Mouse (Mus musculus) heart, embryonic 16.5 days (tissue): ENCODE measurements around the gene Tmem170. TPM values are rescaled to one million over a fixed set of nuclear protein-coding genes. Genes with fewer than 3 reads are reported as not detected.

ENCODE experiments used
- ATAC-seq: fragments of 200-750 bp; cut with Nextera tagmentation; replicated peaks from 2 replicates; pipeline ENCODE4 v1.8.0; 2017; ENCODE audit warnings: moderate number of reproducible peaks; ENCODE audit not compliant: insufficient read depth, low FRiP score; ENCODE audit errors: extremely low read depth
- H3K27ac ChIP-seq: fragments of 300-500 bp; sonication (generic); 2 replicates; pipeline ENCODE4 v1.5.1; 2014; ENCODE audit warnings: mild to moderate bottlenecking, low read length, control low read depth, moderate library complexity
- H3K27me3 ChIP-seq: fragments of 300-500 bp; sonication (generic); 2 replicates; pipeline ENCODE4 v1.6.1; 2014; ENCODE audit warnings: low read length, mixed read lengths; ENCODE audit not compliant: control insufficient read depth, insufficient read depth
- H3K36me3 ChIP-seq: fragments of 300-500 bp; sonication (generic); 2 replicates; pipeline ENCODE4 v1.6.1; 2014; ENCODE audit not compliant: control insufficient read depth, insufficient read depth
- H3K4me1 ChIP-seq: fragments of 300-500 bp; sonication (generic); 2 replicates; pipeline ENCODE4 v1.6.1; 2014; ENCODE audit warnings: low read length, mixed read lengths; ENCODE audit not compliant: control insufficient read depth, insufficient read depth
- H3K4me2 ChIP-seq: fragments of 300-500 bp; sonication (generic); 2 replicates; pipeline ENCODE4 v1.6.1; 2014; ENCODE audit warnings: low read depth, mild to moderate bottlenecking, control low read depth, low read length
- H3K4me3 ChIP-seq: fragments of 300-500 bp; sonication (generic); 2 replicates; pipeline ENCODE4 v1.5.1; 2014; ENCODE audit warnings: mild to moderate bottlenecking, control low read depth, low read length
- H3K9ac ChIP-seq: fragments of 300-500 bp; sonication (generic); 2 replicates; pipeline ENCODE4 v1.6.1; 2014; ENCODE audit warnings: low read length, control low read depth
- H3K9me3 ChIP-seq: fragments of 300-500 bp; sonication (generic); replicated peaks from 2 replicates; pipeline ENCODE4 v1.6.1; 2016; ENCODE audit warnings: low read length; ENCODE audit not compliant: control insufficient read depth
- WGBS: fragments of 180-500 bp; shearing (Covaris S2); extraction: QIAGEN DNeasy Blood & Tissue Kit; methylation state at CpG from one replicate; pipeline ENCODE4 v1.1.7; 2014; 5-methylcytosine and 5-hydroxymethylcytosine counted together
- polyA plus RNA-seq: library from polyadenylated mRNA; unstranded; fragments of >200 nt; fragmentation: Nextera tagmentation; extraction: Ambion mirVana; gene quantifications from 2 replicates; pipeline ENCODE4 v1.2.1, GENCODE M21; 2015

The Tmem170 gene
- polyA plus RNA-seq, 1 experiment from 2014 or later: 3.8 TPM

GRCm38 (mm10) chr8:111832983-111833382, 43.6 kb downstream of the Tmem170 start:
- no peak overlapping the region for H3K27ac ChIP-seq
- no peaks in the 10 kb centered on the region for H3K9me3 ChIP-seq
- H3K9ac ChIP-seq: no peak overlapping the region
- 82% methylated on average over 5 of the region's 5 CpGs for WGBS
- peaks cover 14% of the 10 kb centered on the region for H3K4me1 ChIP-seq
- H3K4me2 ChIP-seq: no peak overlapping the region
- H3K36me3 ChIP-seq: peaks cover 20% of the 10 kb centered on the region; the same call in 1 of the 2 replicates
- no peaks in the 10 kb centered on the region for H3K27me3 ChIP-seq
- no peak for ATAC-seq
- H3K4me3 ChIP-seq: no peak overlapping the region

- H3K4me2 ChIP-seq: no peak overlapping the region
- H3K27me3 ChIP-seq: no peaks in the 10 kb centered on the region
- no peaks in the 10 kb centered on the region for H3K9me3 ChIP-seq
- no peak overlapping the region for H3K9ac ChIP-seq
- H3K36me3 ChIP-seq: peaks cover 14% of the 10 kb centered on the region; the same call in 1 of the 2 replicates
- 68% methylated on average over 4 of the region's 4 CpGs for WGBS
- H3K27ac ChIP-seq: no peak overlapping the region; the same call in 1 of the 2 replicates
- no peak overlapping the region for H3K4me3 ChIP-seq
- peaks cover 14% of the 10 kb centered on the region for H3K4me1 ChIP-seq
- ATAC-seq: no peak
Observed at GRCm38 (mm10) chr8:111831996-111832395, 44.6 kb downstream of the Tmem170 start.

- Histone ChIP-seq H3K36me3 (peaks cover 20% of the 10 kb centered on the region; the same call in 1 of the 2 replicates), H3K9me3 (no peaks in the 10 kb centered on the region; the same call in 1 of the 2 replicates), H3K27me3 (no peaks in the 10 kb centered on the region), H3K27ac (peak overlapping the region; percentile 75), H3K4me3 (no peak overlapping the region), H3K4me2 (no peak overlapping the region), H3K4me1 (peaks cover 8% of the 10 kb centered on the region; the same call in 1 of the 2 replicates), H3K9ac (no peak overlapping the region)
- ATAC-seq: peak; percentile 67; the same call in 1 of the 2 replicates
- 58% methylated on average over 6 of the region's 6 CpGs for WGBS
Observed at GRCm38 (mm10) chr8:111828595-111828994, 48.0 kb downstream of the Tmem170 start.

GRCm38 (mm10) chr8:111825219-111825618, 51.3 kb downstream of the Tmem170 start:
- 53% methylated on average over 6 of the region's 6 CpGs for WGBS
- Histone ChIP-seq H3K27me3 (no peaks in the 10 kb centered on the region), H3K9ac (no peak overlapping the region), H3K9me3 (no peaks in the 10 kb centered on the region; the same call in 1 of the 2 replicates), H3K36me3 (peaks cover 13% of the 10 kb centered on the region; the same call in 1 of the 2 replicates), H3K4me2 (no peak overlapping the region), H3K4me1 (peaks cover 3% of the 10 kb centered on the region; the same call in 1 of the 2 replicates), H3K27ac (no peak overlapping the region), H3K4me3 (no peak overlapping the region)
- peak; percentile 54; the same call in 1 of the 2 replicates for ATAC-seq

GRCm38 (mm10) chr8:111824334-111824733, 52.2 kb downstream of the Tmem170 start:
- Histone ChIP-seq H3K36me3 (peaks cover 11% of the 10 kb centered on the region; the same call in 1 of the 2 replicates), H3K27me3 (no peaks in the 10 kb centered on the region), H3K4me3 (no peak overlapping the region), H3K4me1 (peaks cover 2% of the 10 kb centered on the region; the same call in 1 of the 2 replicates), H3K4me2 (no peak overlapping the region), H3K9me3 (no peaks in the 10 kb centered on the region; the same call in 1 of the 2 replicates), H3K27ac (no peak overlapping the region), H3K9ac (no peak overlapping the region)
- no peak for ATAC-seq
- WGBS: 94% methylated on average over 5 of the region's 5 CpGs

- Histone ChIP-seq H3K36me3 (peaks cover 11% of the 10 kb centered on the region; the same call in 1 of the 2 replicates), H3K27me3 (no peaks in the 10 kb centered on the region), H3K4me1 (peaks cover 8% of the 10 kb centered on the region), H3K9me3 (no peaks in the 10 kb centered on the region; the same call in 1 of the 2 replicates), H3K9ac (no peak overlapping the region), H3K4me3 (no peak overlapping the region), H3K27ac (no peak overlapping the region), H3K4me2 (no peak overlapping the region)
- 69% methylated on average over 10 of the region's 10 CpGs for WGBS
- ATAC-seq: no peak
Observed at GRCm38 (mm10) chr8:111821199-111821598, 55.4 kb downstream of the Tmem170 start.

GRCm38 (mm10) chr8:111820691-111821090, 55.9 kb downstream of the Tmem170 start:
- Histone ChIP-seq H3K4me2 (no peak overlapping the region), H3K27ac (peak overlapping the region; percentile 44), H3K9me3 (no peaks in the 10 kb centered on the region; the same call in 1 of the 2 replicates), H3K4me3 (no peak overlapping the region), H3K9ac (no peak overlapping the region), H3K36me3 (peaks cover 11% of the 10 kb centered on the region; the same call in 1 of the 2 replicates), H3K27me3 (no peaks in the 10 kb centered on the region), H3K4me1 (peaks cover 8% of the 10 kb centered on the region)
- WGBS: 74% methylated on average over 4 of the region's 4 CpGs
- ATAC-seq: no peak

- peaks cover 11% of the 10 kb centered on the region; the same call in 1 of the 2 replicates for H3K36me3 ChIP-seq
- H3K9ac ChIP-seq: no peak overlapping the region
- WGBS: 69% methylated on average over 12 of the region's 12 CpGs
- H3K27me3 ChIP-seq: no peaks in the 10 kb centered on the region
- H3K27ac ChIP-seq: peak overlapping the region; percentile 44
- H3K4me3 ChIP-seq: no peak overlapping the region
- H3K4me2 ChIP-seq: no peak overlapping the region
- H3K4me1 ChIP-seq: peaks cover 8% of the 10 kb centered on the region
- ATAC-seq: no peak
- H3K9me3 ChIP-seq: no peaks in the 10 kb centered on the region; the same call in 1 of the 2 replicates
Observed at GRCm38 (mm10) chr8:111820018-111820417, 56.5 kb downstream of the Tmem170 start.

GRCm38 (mm10) chr8:111818556-111818955, 58.0 kb downstream of the Tmem170 start:
- no peak overlapping the region for H3K9ac ChIP-seq
- H3K4me2 ChIP-seq: no peak overlapping the region
- H3K27ac ChIP-seq: peak overlapping the region; percentile 5; the same call in 1 of the 2 replicates
- H3K4me1 ChIP-seq: peaks cover 8% of the 10 kb centered on the region
- 0 out of 2 replicates have a peak, but pooled peaks cover 5% of the 10 kb centered on the region for H3K36me3 ChIP-seq
- 83% methylated on average over 3 of the region's 3 CpGs for WGBS
- H3K4me3 ChIP-seq: no peak overlapping the region
- H3K9me3 ChIP-seq: no peaks in the 10 kb centered on the region
- H3K27me3 ChIP-seq: no peaks in the 10 kb centered on the region
- ATAC-seq: no peak
